Mouse (Mus musculus) bone marrow macrophage, adult 2 months (primary cell): ENCODE measurements around the gene Dnajc8.

Experiments used
- CTCF ChIP-seq: IDR thresholded peaks from 2 replicates; pipeline ENCODE4 v1.5.1; 2012; ENCODE audit warnings: low read depth, mild to moderate bottlenecking, low read length, moderate library complexity
- POLR2A ChIP-seq: IDR thresholded peaks from 2 replicates; pipeline ENCODE4 v1.6.1; 2012; ENCODE audit warnings: mild to moderate bottlenecking, low read depth, low read length, borderline replicate concordance

GRCm38 (mm10) chr4:132524321-132524741 lies 11.0 kb upstream of the Dnajc8 start:
- TF ChIP-seq POLR2A, result no peak
- no peak for TF ChIP-seq CTCF
